Mouse (Mus musculus) liver (tissue): ENCODE data around the gene Rbms3.

Experiments used
- DNase-seq: peaks from one replicate; pipeline ENCODE4 v3.0.0-alpha.2; 2020; ENCODE audit warnings: mixed read lengths

The Rbms3 gene

GRCm38 (mm10) chr9:117091253-117092176 is 538.2 kb downstream of the Rbms3 start:
- DNase-seq: no peak

GRCm38 (mm10) chr9:117089409-117090147 is 540.1 kb downstream of the Rbms3 start:
- no peak for DNase-seq

- DNase-seq: no peak
Observed at GRCm38 (mm10) chr9:117088309-117088708, 541.4 kb downstream of the Rbms3 start.

GRCm38 (mm10) chr9:117085706-117086105 is 544.0 kb downstream of the Rbms3 start:
- no peak for DNase-seq

GRCm38 (mm10) chr9:117084471-117084870 is 545.2 kb downstream of the Rbms3 start:
- no peak for DNase-seq

GRCm38 (mm10) chr9:117079471-117079870 is 550.2 kb downstream of the Rbms3 start:
- no peak for DNase-seq

GRCm38 (mm10) chr9:117077548-117077947 is 552.2 kb downstream of the Rbms3 start:
- no peak for DNase-seq

- no peak for DNase-seq
Observed at GRCm38 (mm10) chr9:117076785-117077184, 552.9 kb downstream of the Rbms3 start.

- no peak for DNase-seq
Observed at GRCm38 (mm10) chr9:117072433-117073099, 557.1 kb downstream of the Rbms3 start.

- no peak for DNase-seq
Observed at GRCm38 (mm10) chr9:117070616-117071015, 559.1 kb downstream of the Rbms3 start.

- DNase-seq: no peak
Observed at GRCm38 (mm10) chr9:117069232-117069631, 560.5 kb downstream of the Rbms3 start.

- no peak for DNase-seq
Observed at GRCm38 (mm10) chr9:117067703-117068419, 561.9 kb downstream of the Rbms3 start.

GRCm38 (mm10) chr9:117066502-117066901 is 563.2 kb downstream of the Rbms3 start:
- DNase-seq: no peak

GRCm38 (mm10) chr9:117065601-117066000 is 564.1 kb downstream of the Rbms3 start:
- DNase-seq: no peak

GRCm38 (mm10) chr9:117059586-117059985 is 570.1 kb downstream of the Rbms3 start:
- DNase-seq: no peak

GRCm38 (mm10) chr9:117059135-117059534 is 570.6 kb downstream of the Rbms3 start:
- DNase-seq: no peak

- no peak for DNase-seq
Observed at GRCm38 (mm10) chr9:117051935-117052334, 577.8 kb downstream of the Rbms3 start.

GRCm38 (mm10) chr9:117048641-117049040 is 581.1 kb downstream of the Rbms3 start:
- no peak for DNase-seq

GRCm38 (mm10) chr9:117041993-117042366 is 587.7 kb downstream of the Rbms3 start:
- DNase-seq: no peak

- DNase-seq: no peak
Observed at GRCm38 (mm10) chr9:117041291-117041992, 588.3 kb downstream of the Rbms3 start.

GRCm38 (mm10) chr9:117039941-117040453 is 589.7 kb downstream of the Rbms3 start:
- DNase-seq: no peak

GRCm38 (mm10) chr9:117032690-117033089 is 597.0 kb downstream of the Rbms3 start:
- DNase-seq: no peak
